Mouse (Mus musculus) liver (tissue): ENCODE data around the gene Gm10563.

Source experiments
- DNase-seq: peaks from one replicate; pipeline ENCODE4 v3.0.0-alpha.2; 2020; ENCODE audit warnings: mixed read lengths

Gene Gm10563

GRCm38 (mm10) chr4:155652283-155653085, 7.3 kb upstream of the Gm10563 start:
- no peak for DNase-seq

GRCm38 (mm10) chr4:155651553-155652269, 6.5 kb upstream of the Gm10563 start:
- no peak for DNase-seq

GRCm38 (mm10) chr4:155649355-155649754, 4.1 kb upstream of the Gm10563 start:
- no peak for DNase-seq

- DNase-seq: no peak
These were observed 513 bp upstream of the Gm10563 start for GRCm38 (mm10) chr4:155645721-155646120.

- no peak for DNase-seq
These were observed 1.7 kb downstream of the Gm10563 start for GRCm38 (mm10) chr4:155643531-155643930.

GRCm38 (mm10) chr4:155635766-155636499, 9.3 kb downstream of the Gm10563 start:
- DNase-seq: no peak

- no peak for DNase-seq
These were observed 14.9 kb downstream of the Gm10563 start for GRCm38 (mm10) chr4:155630267-155630666.

- peak; percentile 96 for DNase-seq
These were observed 20.6 kb downstream of the Gm10563 start, which contains the start of gene Cdk11b for GRCm38 (mm10) chr4:155624338-155625291. TSS of gene Cdk11b (plus strand) at chr4:155624854.

GRCm38 (mm10) chr4:155618321-155618720, 26.9 kb downstream of the Gm10563 start:
- no peak for DNase-seq

- DNase-seq: no peak
These were observed 31.9 kb downstream of the Gm10563 start for GRCm38 (mm10) chr4:155613264-155613663.

GRCm38 (mm10) chr4:155611860-155612259, 33.3 kb downstream of the Gm10563 start:
- DNase-seq: no peak

GRCm38 (mm10) chr4:155606825-155607224, 38.4 kb downstream of the Gm10563 start:
- DNase-seq: no peak

- no peak for DNase-seq
These were observed 40.1 kb downstream of the Gm10563 start for GRCm38 (mm10) chr4:155605132-155605531.

- DNase-seq: no peak
These were observed 41.4 kb downstream of the Gm10563 start for GRCm38 (mm10) chr4:155603801-155604200.

- DNase-seq: no peak
These were observed 42.5 kb downstream of the Gm10563 start for GRCm38 (mm10) chr4:155602753-155603152.

GRCm38 (mm10) chr4:155601997-155602456, 43.2 kb downstream of the Gm10563 start:
- no peak for DNase-seq

- DNase-seq: peak; percentile 99
These were observed 43.9 kb downstream of the Gm10563 start, which contains the start of gene Slc35e2 for GRCm38 (mm10) chr4:155601091-155601996. TSS of gene Slc35e2 (plus strand) at chr4:155601416.

- no peak for DNase-seq
These were observed 45.0 kb downstream of the Gm10563 start for GRCm38 (mm10) chr4:155599901-155600825.

GRCm38 (mm10) chr4:155598536-155598935, 46.7 kb downstream of the Gm10563 start:
- peak; percentile 51 for DNase-seq

GRCm38 (mm10) chr4:155596606-155597005, 48.6 kb downstream of the Gm10563 start:
- DNase-seq: no peak
